Mouse (Mus musculus) layer of hippocampus, adult 18-20 months (tissue): ENCODE results near the gene Ube2j2. TPM values are rescaled to one million over a fixed set of nuclear protein-coding genes. Genes with fewer than 3 reads are reported as not detected.

Experiments
- DNase-seq, 2 experiments: peaks; one replicate each; pipeline ENCODE4 v3.0.0; 2022; ENCODE audit warnings: low spot score in 2 of 2
- long read RNA-seq: library from polyadenylated mRNA; stranded (forward); transcript quantifications from one replicate; pipeline ENCODE4 v2.0.0, GENCODE M21; 2021
- total RNA-seq, 2 experiments: library from RNA; stranded (reverse); gene quantifications; 2 replicates each; pipeline ENCODE4 v1.2.3; 2021

The Ube2j2 gene
- total RNA-seq, result 10 to 100 TPM; 68.2 to 70.8 TPM
- long read RNA-seq, transcript Ube2j2-205 (8 exons, 1,434 nt), result minor isoform, 8 of 58 reads
- long read RNA-seq, transcript Ube2j2-213 (7 exons, 3,339 nt), result minor isoform, 9 of 58 reads
- long read RNA-seq, transcript Ube2j2-201 (8 exons, 3,483 nt), result major isoform, 25 of 58 reads
- long read RNA-seq, partial matches to known transcripts, result 2 of 58 reads
- long read RNA-seq, other reads (novel, unspliced or antisense), result 11 of 58 reads

GRCm38 (mm10) chr4:155943534-155944249 lies at the start of gene Ube2j2:
TSS of gene Ube2j2 (plus strand) at chr4:155943831.
- peak; percentile 95 to 97 for DNase-seq

- peak; percentile 77 for DNase-seq
Observed at GRCm38 (mm10) chr4:155894311-155894881, 49.2 kb upstream of the Ube2j2 start.

GRCm38 (mm10) chr4:155895216-155895615 lies 48.4 kb upstream of the Ube2j2 start:
- DNase-seq, result peak; percentile 68 to 85

GRCm38 (mm10) chr4:155895826-155896225 lies 47.8 kb upstream of the Ube2j2 start:
- no peak for DNase-seq

GRCm38 (mm10) chr4:155896461-155896860 lies 47.2 kb upstream of the Ube2j2 start:
- no peak for DNase-seq

GRCm38 (mm10) chr4:155898318-155898717 lies 45.3 kb upstream of the Ube2j2 start:
- DNase-seq, result no peak

GRCm38 (mm10) chr4:155899355-155899754 lies 44.3 kb upstream of the Ube2j2 start:
- DNase-seq, result no peak

- DNase-seq, result peak in 1 of 2 experiments; percentile 60
Observed at GRCm38 (mm10) chr4:155901205-155901604, 42.4 kb upstream of the Ube2j2 start.

GRCm38 (mm10) chr4:155903246-155903645 lies 40.4 kb upstream of the Ube2j2 start:
- no peak for DNase-seq

- peak in 1 of 2 experiments; percentile 22 for DNase-seq
Observed at GRCm38 (mm10) chr4:155904318-155905102, 39.1 kb upstream of the Ube2j2 start.

- peak in 1 of 2 experiments; percentile 0 for DNase-seq
Observed at GRCm38 (mm10) chr4:155905634-155906033, 38.0 kb upstream of the Ube2j2 start.

- DNase-seq, result peak in 1 of 2 experiments; percentile 1
Observed at GRCm38 (mm10) chr4:155906125-155906524, 37.5 kb upstream of the Ube2j2 start.

- DNase-seq, result peak in 1 of 2 experiments; percentile 0
Observed at GRCm38 (mm10) chr4:155907003-155907402, 36.6 kb upstream of the Ube2j2 start.

- DNase-seq, result peak in 1 of 2 experiments; percentile 0
Observed at GRCm38 (mm10) chr4:155908281-155908680, 35.4 kb upstream of the Ube2j2 start.

- peak in 1 of 2 experiments; percentile 2 for DNase-seq
Observed at GRCm38 (mm10) chr4:155908751-155909150, 34.9 kb upstream of the Ube2j2 start.

- DNase-seq, result no peak
Observed at GRCm38 (mm10) chr4:155932031-155932430, 11.6 kb upstream of the Ube2j2 start.

GRCm38 (mm10) chr4:155943049-155943452 lies 580 bp upstream of the Ube2j2 start:
- DNase-seq, result no peak

GRCm38 (mm10) chr4:155944271-155944670 lies 640 bp downstream of the Ube2j2 start:
- no peak for DNase-seq

GRCm38 (mm10) chr4:155947094-155947493 lies 3.5 kb downstream of the Ube2j2 start:
- no peak for DNase-seq

GRCm38 (mm10) chr4:155955491-155955890 lies 11.9 kb downstream of the Ube2j2 start:
- DNase-seq, result no peak

- DNase-seq, result peak; percentile 44 to 73
Observed at GRCm38 (mm10) chr4:155959275-155959674, 15.6 kb downstream of the Ube2j2 start.
